Mouse (Mus musculus): ENCODE results near the gene Fkbp1a. TPM values are rescaled to one million over a fixed set of nuclear protein-coding genes. Genes with fewer than 3 reads are reported as not detected.

Fkbp1a gene
- polyA plus RNA-seq, 1 experiment from 2014 or later, result 859 TPM

GRCm38 (mm10) chr2:151566856-151567255 lies 24.6 kb downstream of the Fkbp1a start:
- Histone ChIP-seq H3K9ac (ENCODE audit: low read depth, low read length) (no peak overlapping the region), H3K4me2 (no peak overlapping the region), H3K27ac (ENCODE audit: low read depth, low read length) (no peak overlapping the region), H3K36me3 (ENCODE audit: control insufficient read depth, insufficient read depth, low read length) (peaks cover 5% of the 10 kb centered on the region), H3K9me3 (replicated peaks; ENCODE audit: control insufficient read depth, low read length) (no peaks in the 10 kb centered on the region), H3K27me3 (ENCODE audit: control insufficient read depth, insufficient read depth, low read length) (no peaks in the 10 kb centered on the region), H3K4me3 (ENCODE audit: low read depth, low read length) (no peak overlapping the region), H3K4me1 (ENCODE audit: control insufficient read depth, insufficient read depth, low read length) (no peaks in the 10 kb centered on the region)
- WGBS (ENCODE audit: insufficient replicate concordance), result 75% methylated on average over 6 of the region's 6 CpGs
- ATAC-seq (replicated peaks; ENCODE audit: insufficient number of reproducible peaks, low FRiP score, low TSS enrichment), result no peak

GRCm38 (mm10) chr2:151569452-151569851 lies 27.2 kb downstream of the Fkbp1a start:
- Histone ChIP-seq H3K36me3 (ENCODE audit: control insufficient read depth, insufficient read depth, low read length) (no peaks in the 10 kb centered on the region), H3K27ac (ENCODE audit: low read depth, low read length) (no peak overlapping the region), H3K27me3 (ENCODE audit: control insufficient read depth, insufficient read depth, low read length) (no peaks in the 10 kb centered on the region), H3K9me3 (replicated peaks; ENCODE audit: control insufficient read depth, low read length) (no peaks in the 10 kb centered on the region), H3K4me2 (no peak overlapping the region), H3K4me3 (ENCODE audit: low read depth, low read length) (no peak overlapping the region), H3K9ac (ENCODE audit: low read depth, low read length) (no peak overlapping the region), H3K4me1 (ENCODE audit: control insufficient read depth, insufficient read depth, low read length) (no peaks in the 10 kb centered on the region)
- 82% methylated on average over 2 of the region's 2 CpGs for WGBS (ENCODE audit: insufficient replicate concordance)
- ATAC-seq (replicated peaks; ENCODE audit: insufficient number of reproducible peaks, low FRiP score, low TSS enrichment), result no peak

GRCm38 (mm10) chr2:151571873-151572700 lies 29.8 kb downstream of the Fkbp1a start, which contains the start of gene Sdcbp2:
Gene Sdcbp2 (plus strand): TSS chr2:151572622.
- Histone ChIP-seq H3K4me3 (ENCODE audit: low read depth, low read length) (no peak within 1 kb of the TSS), H3K9ac (ENCODE audit: low read depth, low read length) (no peak within 1 kb of the TSS), H3K27me3 (ENCODE audit: control insufficient read depth, insufficient read depth, low read length) (no peaks in the 10 kb centered on the region), H3K9me3 (replicated peaks; ENCODE audit: control insufficient read depth, low read length) (no peaks in the 10 kb centered on the region), H3K4me2 (no peak within 1 kb of the TSS), H3K27ac (ENCODE audit: low read depth, low read length) (no peak within 1 kb of the TSS), H3K4me1 (ENCODE audit: control insufficient read depth, insufficient read depth, low read length) (peaks cover 7% of the 10 kb centered on the region; the same call in 1 of the 2 replicates), H3K36me3 (ENCODE audit: control insufficient read depth, insufficient read depth, low read length) (no peaks in the 10 kb centered on the region)
- ATAC-seq (replicated peaks; ENCODE audit: insufficient number of reproducible peaks, low FRiP score, low TSS enrichment), result no peak
- 66% methylated on average over 17 of the region's 17 CpGs for WGBS (ENCODE audit: insufficient replicate concordance)

GRCm38 (mm10) chr2:151573667-151574066 lies 31.4 kb downstream of the Fkbp1a start:
- Histone ChIP-seq H3K27ac (ENCODE audit: low read depth, low read length) (no peak overlapping the region), H3K4me1 (ENCODE audit: control insufficient read depth, insufficient read depth, low read length) (peaks cover 7% of the 10 kb centered on the region; the same call in 1 of the 2 replicates), H3K36me3 (ENCODE audit: control insufficient read depth, insufficient read depth, low read length) (no peaks in the 10 kb centered on the region), H3K9me3 (replicated peaks; ENCODE audit: control insufficient read depth, low read length) (no peaks in the 10 kb centered on the region), H3K9ac (ENCODE audit: low read depth, low read length) (no peak overlapping the region), H3K4me3 (ENCODE audit: low read depth, low read length) (no peak overlapping the region), H3K27me3 (ENCODE audit: control insufficient read depth, insufficient read depth, low read length) (no peaks in the 10 kb centered on the region), H3K4me2 (no peak overlapping the region)
- WGBS (ENCODE audit: insufficient replicate concordance), result 61% methylated on average over 3 of the region's 3 CpGs
- ATAC-seq (replicated peaks; ENCODE audit: insufficient number of reproducible peaks, low FRiP score, low TSS enrichment), result no peak

- ATAC-seq (replicated peaks; ENCODE audit: insufficient number of reproducible peaks, low FRiP score, low TSS enrichment), result no peak
- Histone ChIP-seq H3K9me3 (replicated peaks; ENCODE audit: control insufficient read depth, low read length) (no peaks in the 10 kb centered on the region), H3K27me3 (ENCODE audit: control insufficient read depth, insufficient read depth, low read length) (no peaks in the 10 kb centered on the region)
These were observed 32.3 kb downstream of the Fkbp1a start for GRCm38 (mm10) chr2:151574607-151575006.

GRCm38 (mm10) chr2:151575119-151575698 lies 32.9 kb downstream of the Fkbp1a start:
- whole genome bisulfite sequencing (ENCODE audit: insufficient replicate concordance), result 27% methylated on average over 7 of the region's 7 CpGs
- H3K4me3 ChIP-seq (ENCODE audit: low read depth, low read length), result peak overlapping the region; percentile 44
- H3K4me2 ChIP-seq, result peak overlapping the region; percentile 86
- H3K36me3 ChIP-seq (ENCODE audit: control insufficient read depth, insufficient read depth, low read length), result no peaks in the 10 kb centered on the region
- no peak for ATAC-seq (replicated peaks; ENCODE audit: insufficient number of reproducible peaks, low FRiP score, low TSS enrichment)
- no peaks in the 10 kb centered on the region for H3K27me3 ChIP-seq (ENCODE audit: control insufficient read depth, insufficient read depth, low read length)
- H3K9ac ChIP-seq (ENCODE audit: low read depth, low read length), result peak overlapping the region; percentile 73
- no peaks in the 10 kb centered on the region for H3K9me3 ChIP-seq (replicated peaks; ENCODE audit: control insufficient read depth, low read length)
- peaks cover 7% of the 10 kb centered on the region; the same call in 1 of the 2 replicates for H3K4me1 ChIP-seq (ENCODE audit: control insufficient read depth, insufficient read depth, low read length)
- peak overlapping the region; percentile 71 for H3K27ac ChIP-seq (ENCODE audit: low read depth, low read length)

More at GRCm38 (mm10) chr2:151574607-151575006, 32.3 kb downstream of the Fkbp1a start:
- Histone ChIP-seq H3K4me2 (no peak overlapping the region), H3K9ac (ENCODE audit: low read depth, low read length) (no peak overlapping the region), H3K36me3 (ENCODE audit: control insufficient read depth, insufficient read depth, low read length) (no peaks in the 10 kb centered on the region), H3K4me3 (ENCODE audit: low read depth, low read length) (no peak overlapping the region), H3K4me1 (ENCODE audit: control insufficient read depth, insufficient read depth, low read length) (peaks cover 7% of the 10 kb centered on the region; the same call in 1 of the 2 replicates), H3K27ac (ENCODE audit: low read depth, low read length) (no peak overlapping the region)
- WGBS (ENCODE audit: insufficient replicate concordance), result 63% methylated on average over 5 of the region's 5 CpGs

- H3K4me2 ChIP-seq, result peak overlapping the region; percentile 86
- H3K27ac ChIP-seq (ENCODE audit: low read depth, low read length), result peak overlapping the region; percentile 71
- H3K9me3 ChIP-seq (replicated peaks; ENCODE audit: control insufficient read depth, low read length), result no peaks in the 10 kb centered on the region
- no peaks in the 10 kb centered on the region for H3K36me3 ChIP-seq (ENCODE audit: control insufficient read depth, insufficient read depth, low read length)
- ATAC-seq (replicated peaks; ENCODE audit: insufficient number of reproducible peaks, low FRiP score, low TSS enrichment), result peak; percentile 75
- WGBS (ENCODE audit: insufficient replicate concordance), result 2% methylated on average over 38 of the region's 38 CpGs
- peak overlapping the region; percentile 44 for H3K4me3 ChIP-seq (ENCODE audit: low read depth, low read length)
- peaks cover 7% of the 10 kb centered on the region; the same call in 1 of the 2 replicates for H3K4me1 ChIP-seq (ENCODE audit: control insufficient read depth, insufficient read depth, low read length)
- peak overlapping the region; percentile 73 for H3K9ac ChIP-seq (ENCODE audit: low read depth, low read length)
- no peaks in the 10 kb centered on the region for H3K27me3 ChIP-seq (ENCODE audit: control insufficient read depth, insufficient read depth, low read length)
These were observed 33.6 kb downstream of the Fkbp1a start for GRCm38 (mm10) chr2:151575699-151576389.

GRCm38 (mm10) chr2:151579183-151579582 lies 36.9 kb downstream of the Fkbp1a start:
- Histone ChIP-seq H3K27me3 (ENCODE audit: control insufficient read depth, insufficient read depth, low read length) (no peaks in the 10 kb centered on the region), H3K4me2 (no peak overlapping the region), H3K4me3 (ENCODE audit: low read depth, low read length) (no peak overlapping the region), H3K9ac (ENCODE audit: low read depth, low read length) (no peak overlapping the region), H3K4me1 (ENCODE audit: control insufficient read depth, insufficient read depth, low read length) (peaks cover 7% of the 10 kb centered on the region; the same call in 1 of the 2 replicates), H3K9me3 (replicated peaks; ENCODE audit: control insufficient read depth, low read length) (no peaks in the 10 kb centered on the region), H3K36me3 (ENCODE audit: control insufficient read depth, insufficient read depth, low read length) (no peaks in the 10 kb centered on the region), H3K27ac (ENCODE audit: low read depth, low read length) (no peak overlapping the region)
- WGBS (ENCODE audit: insufficient replicate concordance), result 62% methylated on average over 4 of the region's 4 CpGs
- ATAC-seq (replicated peaks; ENCODE audit: insufficient number of reproducible peaks, low FRiP score, low TSS enrichment), result no peak
